Mouse (Mus musculus) spleen, adult 2 months (tissue): ENCODE measurements around the gene Slc35e3.

Experiments
- CTCF ChIP-seq: fragments of 200-500 bp; IDR thresholded peaks from 2 replicates; pipeline ENCODE4 v1.5.1; 2011; ENCODE audit warnings: mild to moderate bottlenecking, inconsistent platforms; ENCODE audit not compliant: insufficient read depth, insufficient read length, insufficient replicate concordance; ENCODE audit errors: extremely low read depth
- POLR2A ChIP-seq: fragments of 200-500 bp; IDR thresholded peaks from 2 replicates; pipeline ENCODE4 v1.6.1; 2011; ENCODE audit warnings: low read depth, low read length, inconsistent platforms

DNA sequence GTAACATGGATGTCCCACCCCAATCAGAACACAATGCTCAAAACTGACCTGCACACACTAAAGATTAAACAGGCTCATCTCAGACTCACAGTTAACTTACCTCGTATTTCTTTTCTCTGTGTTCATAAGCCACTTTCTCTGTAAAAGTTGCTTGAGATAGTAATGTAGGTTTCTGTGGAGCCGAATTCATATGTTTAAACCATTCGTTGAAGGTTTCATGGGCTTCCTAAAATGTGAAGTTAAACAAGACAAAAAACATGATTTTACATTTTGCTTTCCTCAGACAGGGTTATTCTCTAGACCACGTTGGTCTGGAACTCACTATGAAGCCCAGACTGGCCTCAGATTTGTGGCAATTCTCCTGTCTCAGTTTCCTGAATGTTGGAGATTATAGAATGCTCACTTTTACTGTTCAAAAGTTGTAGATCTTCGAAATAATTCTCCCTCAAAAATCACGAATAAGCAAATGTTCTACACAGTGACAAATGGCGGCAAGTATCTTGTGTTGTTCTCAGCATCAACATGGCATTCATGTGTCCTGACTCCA lies 11.7 kb upstream of the Slc35e3 start:
- TF ChIP-seq CTCF = no peak
- no peak for TF ChIP-seq POLR2A
